Mouse (Mus musculus): ENCODE results near the gene Med17.

GRCm38 (mm10) chr9:15312054-15312735, 32.5 kb upstream of the Med17 start:
- TF ChIP-seq CTCF (IDR thresholded peaks at IDR 0.05; ENCODE audit: insufficient read depth, low read depth, low read length): no peak
- TF ChIP-seq POLR2A (IDR thresholded peaks at IDR 0.05; ENCODE audit: insufficient read depth, low read depth, low read length): no peak
